Mouse (Mus musculus) liver, adult 2 months (tissue): Measurements from ENCODE around the gene Bnipl.

Experiments
- CTCF ChIP-seq: fragments of 200-500 bp; IDR thresholded peaks from 2 replicates; pipeline ENCODE4 v1.5.1; 2011; ENCODE audit warnings: low read depth, low read length, control low read depth
- POLR2A ChIP-seq: fragments of 200-500 bp; IDR thresholded peaks from 2 replicates; pipeline ENCODE4 v1.6.1; 2011; ENCODE audit warnings: low read length, control low read depth; ENCODE audit not compliant: insufficient read depth; ENCODE audit errors: extremely low read depth

GRCm38 (mm10) chr3:95210585-95210984 is 40.4 kb downstream of the Bnipl start:
- no peak for TF ChIP-seq POLR2A
- TF ChIP-seq CTCF, result no peak
